Mouse (Mus musculus): ENCODE measurements around the gene Hint2. TPM values are rescaled to one million over a fixed set of nuclear protein-coding genes. Genes with fewer than 3 reads are reported as not detected.

Gene Hint2
- polyA plus RNA-seq, 1 experiment from 2014 or later: 84.7 TPM

DNA sequence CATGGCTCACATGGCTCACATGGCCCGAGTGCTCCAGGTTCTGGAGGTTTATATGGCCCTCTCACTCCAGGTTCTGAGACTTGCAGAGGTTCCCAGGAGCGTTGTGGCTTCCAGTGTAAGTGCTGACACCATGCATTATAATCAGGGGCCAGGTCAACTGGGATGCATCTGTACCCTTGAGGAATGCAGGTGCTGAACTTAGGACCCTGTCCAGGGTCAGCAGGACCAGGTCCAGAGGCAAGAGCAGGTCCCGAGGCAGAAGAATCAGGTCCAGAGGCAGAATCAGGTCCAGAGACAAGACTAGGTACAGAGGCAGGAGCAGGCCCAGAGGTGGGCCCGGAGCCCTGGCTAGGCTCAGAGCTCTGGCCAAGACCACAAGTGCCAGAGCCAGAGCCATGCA is 3.5 kb downstream of the Hint2 start:
- Histone ChIP-seq H3K27ac (replicated peaks; ENCODE audit: low read depth, low read length) (no peak overlapping the region), H3K27me3 (ENCODE audit: control insufficient read depth, insufficient read depth, low read length) (no peaks in the 10 kb centered on the region), H3K4me2 (ENCODE audit: low read depth, low read length) (peak overlapping the region; percentile 43; the same call in 1 of the 2 replicates), H3K9ac (replicated peaks; ENCODE audit: low read length) (no peak overlapping the region; the same call in 1 of the 2 replicates), H3K4me3 (ENCODE audit: low read depth, low read length) (no peak overlapping the region), H3K4me1 (ENCODE audit: control insufficient read depth, insufficient read depth, low read length) (no peaks in the 10 kb centered on the region), H3K9me3 (replicated peaks; ENCODE audit: control insufficient read depth, low read length) (peaks cover 3% of the 10 kb centered on the region), H3K36me3 (replicated peaks; ENCODE audit: control insufficient read depth, insufficient read depth, low read depth, low read length) (peaks cover 4% of the 10 kb centered on the region)
- ATAC-seq (replicated peaks; ENCODE audit: insufficient number of reproducible peaks, low FRiP score, low TSS enrichment, low read depth) (no peak), DNase-seq (ENCODE audit: low spot score) (no peak)
- WGBS: 90% methylated on average over 4 of the region's 4 CpGs

DNA sequence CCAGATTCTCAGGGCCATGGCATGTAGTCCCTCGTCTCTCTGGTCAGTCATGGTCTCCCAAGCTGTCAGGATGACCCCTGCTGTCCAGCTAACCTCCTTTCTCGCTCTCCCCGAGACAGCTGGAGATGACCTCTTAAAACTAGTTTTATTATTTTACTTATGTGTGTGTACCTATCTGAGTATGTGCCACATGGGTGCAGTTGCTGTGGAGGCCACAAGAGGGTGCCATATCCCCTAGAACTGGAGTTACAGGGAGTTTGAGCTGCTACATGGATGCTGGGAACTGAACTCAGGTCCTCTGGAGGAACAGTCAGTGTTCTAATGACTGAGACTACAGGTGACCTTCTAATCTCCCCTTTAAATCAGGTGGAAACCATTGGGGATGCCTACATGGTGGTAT is 6.5 kb downstream of the Hint2 start:
- DNase-seq (ENCODE audit: low spot score) (no peak), ATAC-seq (replicated peaks; ENCODE audit: insufficient number of reproducible peaks, low FRiP score, low TSS enrichment, low read depth) (no peak)
- WGBS: 93% methylated on average over 3 of the region's 3 CpGs
- Histone ChIP-seq H3K4me3 (ENCODE audit: low read depth, low read length) (no peak overlapping the region), H3K4me2 (ENCODE audit: low read depth, low read length) (no peak overlapping the region), H3K9me3 (replicated peaks; ENCODE audit: control insufficient read depth, low read length) (peaks cover 3% of the 10 kb centered on the region), H3K36me3 (replicated peaks; ENCODE audit: control insufficient read depth, insufficient read depth, low read depth, low read length) (peaks cover 4% of the 10 kb centered on the region), H3K27me3 (ENCODE audit: control insufficient read depth, insufficient read depth, low read length) (no peaks in the 10 kb centered on the region), H3K27ac (replicated peaks; ENCODE audit: low read depth, low read length) (no peak overlapping the region), H3K9ac (replicated peaks; ENCODE audit: low read length) (no peak overlapping the region), H3K4me1 (ENCODE audit: control insufficient read depth, insufficient read depth, low read length) (no peaks in the 10 kb centered on the region)

DNA sequence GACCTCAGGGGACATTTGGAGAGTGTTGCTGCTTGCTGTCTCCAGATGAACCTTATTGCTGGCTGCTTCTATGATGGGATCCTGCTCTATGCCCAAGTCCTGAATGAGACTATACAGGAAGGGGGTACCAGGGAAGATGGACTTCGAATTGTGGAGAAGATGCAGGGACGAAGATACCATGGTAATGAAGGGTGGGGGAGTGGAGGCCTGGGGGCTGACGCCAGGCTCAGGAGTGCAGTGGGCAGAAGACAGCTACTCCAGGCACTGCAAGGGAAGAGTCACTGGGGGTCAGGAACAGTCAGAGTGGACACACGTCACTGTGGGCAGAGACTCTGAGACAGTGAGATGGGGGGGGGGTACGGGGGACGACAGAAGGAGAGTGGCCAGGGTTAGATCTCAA is 15.8 kb downstream of the Hint2 start:
- no peak overlapping the region for H3K4me3 ChIP-seq (ENCODE audit: low read depth, low read length)
- no peaks in the 10 kb centered on the region for H3K9me3 ChIP-seq (replicated peaks; ENCODE audit: control insufficient read depth, low read length)

DNA sequence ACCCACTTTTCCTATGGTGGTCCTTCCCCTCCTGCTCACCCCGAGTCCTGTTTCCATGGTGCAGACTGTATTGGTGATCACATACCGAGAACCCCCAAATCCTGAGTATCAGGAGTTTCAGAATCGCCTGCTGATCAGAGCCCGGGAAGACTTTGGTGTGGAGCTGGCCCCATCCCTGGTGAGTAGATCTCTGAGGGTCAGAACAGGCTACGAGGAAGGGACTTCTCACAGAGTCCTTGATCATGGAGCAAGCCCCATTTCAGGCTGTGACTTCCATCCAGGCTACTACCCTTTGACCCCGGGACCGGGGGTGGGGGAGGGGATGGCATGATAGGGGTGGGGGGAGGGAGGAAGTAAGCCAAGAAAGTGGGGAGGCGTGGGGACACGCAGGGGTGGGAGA is 16.2 kb downstream of the Hint2 start:
- Histone ChIP-seq H3K4me3 (ENCODE audit: low read depth, low read length) (no peak overlapping the region), H3K4me1 (ENCODE audit: control insufficient read depth, insufficient read depth, low read length) (no peaks in the 10 kb centered on the region), H3K9me3 (replicated peaks; ENCODE audit: control insufficient read depth, low read length) (no peaks in the 10 kb centered on the region), H3K27me3 (ENCODE audit: control insufficient read depth, insufficient read depth, low read length) (no peaks in the 10 kb centered on the region), H3K27ac (replicated peaks; ENCODE audit: low read depth, low read length) (no peak overlapping the region), H3K9ac (replicated peaks; ENCODE audit: low read length) (no peak overlapping the region), H3K36me3 (replicated peaks; ENCODE audit: control insufficient read depth, insufficient read depth, low read depth, low read length) (no peaks in the 10 kb centered on the region), H3K4me2 (ENCODE audit: low read depth, low read length) (no peak overlapping the region)
- DNase-seq (ENCODE audit: low spot score) (no peak), ATAC-seq (replicated peaks; ENCODE audit: insufficient number of reproducible peaks, low FRiP score, low TSS enrichment, low read depth) (no peak)
- WGBS: 60% methylated on average over 9 of the region's 9 CpGs

More for the DNA sequence above, 15.8 kb downstream of the Hint2 start:
- 81% methylated on average over 6 of the region's 6 CpGs for WGBS
- Histone ChIP-seq H3K4me2 (ENCODE audit: low read depth, low read length) (no peak overlapping the region), H3K36me3 (replicated peaks; ENCODE audit: control insufficient read depth, insufficient read depth, low read depth, low read length) (no peaks in the 10 kb centered on the region), H3K4me1 (ENCODE audit: control insufficient read depth, insufficient read depth, low read length) (no peaks in the 10 kb centered on the region), H3K9ac (replicated peaks; ENCODE audit: low read length) (no peak overlapping the region), H3K27me3 (ENCODE audit: control insufficient read depth, insufficient read depth, low read length) (no peaks in the 10 kb centered on the region), H3K27ac (replicated peaks; ENCODE audit: low read depth, low read length) (no peak overlapping the region)
- ATAC-seq (replicated peaks; ENCODE audit: insufficient number of reproducible peaks, low FRiP score, low TSS enrichment, low read depth) (no peak), DNase-seq (ENCODE audit: low spot score) (no peak)

DNA sequence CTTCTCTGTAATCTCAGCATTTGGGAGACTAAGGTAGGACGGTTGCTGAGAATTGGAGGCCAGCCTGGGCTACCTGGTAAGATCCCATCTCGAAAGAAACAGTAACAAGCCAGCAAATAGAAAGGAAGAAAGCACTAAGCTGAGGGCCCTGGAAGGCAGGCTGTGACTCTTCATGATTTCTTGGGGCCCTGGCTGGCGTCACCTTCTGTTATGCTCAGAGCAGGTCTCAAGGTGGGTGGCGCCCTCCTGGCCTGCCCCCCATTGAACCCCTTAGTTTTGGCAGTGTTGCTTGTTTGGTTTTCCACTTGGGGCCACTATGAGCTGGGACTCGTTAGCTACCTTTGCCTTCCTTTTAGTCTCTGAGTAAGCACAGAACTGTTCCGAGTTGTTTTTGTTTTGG is 19.5 kb downstream of the Hint2 start:
- no peak for ATAC-seq (replicated peaks; ENCODE audit: insufficient number of reproducible peaks, low FRiP score, low TSS enrichment, low read depth)
- WGBS: 67% methylated on average over 6 of the region's 6 CpGs
- DNase-seq (ENCODE audit: low spot score): no peak
- Histone ChIP-seq H3K9ac (replicated peaks; ENCODE audit: low read length) (no peak overlapping the region), H3K9me3 (replicated peaks; ENCODE audit: control insufficient read depth, low read length) (no peaks in the 10 kb centered on the region), H3K36me3 (replicated peaks; ENCODE audit: control insufficient read depth, insufficient read depth, low read depth, low read length) (no peaks in the 10 kb centered on the region), H3K4me1 (ENCODE audit: control insufficient read depth, insufficient read depth, low read length) (peaks cover 6% of the 10 kb centered on the region; the same call in 1 of the 2 replicates), H3K4me3 (ENCODE audit: low read depth, low read length) (no peak overlapping the region), H3K4me2 (ENCODE audit: low read depth, low read length) (no peak overlapping the region), H3K27me3 (ENCODE audit: control insufficient read depth, insufficient read depth, low read length) (no peaks in the 10 kb centered on the region; the same call in 1 of the 2 replicates), H3K27ac (replicated peaks; ENCODE audit: low read depth, low read length) (no peak overlapping the region)

DNA sequence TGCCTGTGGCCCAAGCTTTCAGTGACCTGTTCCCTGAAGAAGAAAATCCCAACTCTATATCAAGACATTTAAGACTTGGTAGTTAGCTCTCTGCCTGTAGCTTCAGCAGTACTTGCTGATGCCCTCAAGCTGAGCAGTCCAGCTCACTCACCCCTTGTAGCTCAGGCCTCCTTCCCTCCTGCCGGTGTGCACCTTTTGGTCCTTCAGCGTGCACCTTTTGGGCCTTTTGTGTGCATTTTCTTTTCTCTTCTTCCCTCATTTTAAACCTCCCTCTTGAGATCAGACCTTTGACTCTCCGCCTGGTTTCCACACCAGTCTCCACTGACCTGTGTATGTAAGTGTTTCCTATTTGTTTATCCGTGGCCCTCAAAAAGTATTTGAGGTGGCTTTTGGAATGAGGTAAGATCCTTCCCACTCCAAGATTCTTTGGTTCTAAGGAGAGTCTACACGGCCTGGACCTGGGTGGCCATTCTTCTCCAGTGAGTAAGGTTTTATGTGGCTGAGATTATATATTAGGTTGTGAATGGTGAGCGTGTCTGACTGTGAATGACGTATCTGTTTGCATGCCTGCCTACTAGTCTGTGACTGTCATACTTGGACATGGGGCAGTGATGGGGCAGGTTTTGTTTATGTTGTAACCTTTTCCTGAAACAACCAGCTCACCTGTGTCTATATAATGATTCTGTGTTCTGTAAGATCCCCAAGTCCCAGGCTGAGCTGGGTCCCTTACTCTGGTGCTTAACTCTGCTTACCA is 21.5 kb downstream of the Hint2 start:
- H3K27ac ChIP-seq (replicated peaks; ENCODE audit: low read depth, low read length): no peak overlapping the region
- no peak for ATAC-seq (replicated peaks; ENCODE audit: insufficient number of reproducible peaks, low FRiP score, low TSS enrichment, low read depth)
- H3K27me3 ChIP-seq (ENCODE audit: control insufficient read depth, insufficient read depth, low read length): no peaks in the 10 kb centered on the region; the same call in 1 of the 2 replicates
- no peaks in the 10 kb centered on the region for H3K36me3 ChIP-seq (replicated peaks; ENCODE audit: control insufficient read depth, insufficient read depth, low read depth, low read length)
- peaks cover 9% of the 10 kb centered on the region; the same call in 1 of the 2 replicates for H3K4me1 ChIP-seq (ENCODE audit: control insufficient read depth, insufficient read depth, low read length)
- 84% methylated on average over 7 of the region's 7 CpGs for WGBS
- no peak overlapping the region for H3K9ac ChIP-seq (replicated peaks; ENCODE audit: low read length)
- no peak overlapping the region for H3K4me3 ChIP-seq (ENCODE audit: low read depth, low read length)
- no peak for DNase-seq (ENCODE audit: low spot score)
- no peaks in the 10 kb centered on the region for H3K9me3 ChIP-seq (replicated peaks; ENCODE audit: control insufficient read depth, low read length)
- H3K4me2 ChIP-seq (ENCODE audit: low read depth, low read length): no peak overlapping the region

DNA sequence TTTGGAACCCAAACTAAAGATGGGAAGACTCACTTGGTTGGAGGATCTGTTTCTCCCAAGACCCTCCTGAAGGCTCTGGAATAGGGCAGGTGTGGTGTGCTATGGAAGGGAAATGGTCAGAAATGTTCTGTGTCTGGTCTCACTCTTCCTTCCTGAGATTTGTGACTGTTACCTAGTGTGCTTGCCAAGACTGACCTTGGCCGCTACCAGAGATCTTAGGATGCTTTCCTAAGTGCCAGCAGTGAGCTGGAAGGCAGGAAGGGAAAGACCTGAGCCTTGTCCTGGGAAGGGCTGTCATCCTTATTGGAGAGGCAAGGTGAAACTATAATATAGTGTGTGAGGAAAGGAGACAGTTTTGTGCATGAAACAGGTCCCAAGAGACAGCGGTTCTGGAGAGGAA is 22.5 kb downstream of the Hint2 start:
- no peak for DNase-seq (ENCODE audit: low spot score)
- H3K27me3 ChIP-seq (ENCODE audit: control insufficient read depth, insufficient read depth, low read length): no peaks in the 10 kb centered on the region; the same call in 1 of the 2 replicates
- no peaks in the 10 kb centered on the region for H3K36me3 ChIP-seq (replicated peaks; ENCODE audit: control insufficient read depth, insufficient read depth, low read depth, low read length)
- peaks cover 9% of the 10 kb centered on the region; the same call in 1 of the 2 replicates for H3K4me1 ChIP-seq (ENCODE audit: control insufficient read depth, insufficient read depth, low read length)
- H3K9ac ChIP-seq (replicated peaks; ENCODE audit: low read length): no peak overlapping the region
- H3K9me3 ChIP-seq (replicated peaks; ENCODE audit: control insufficient read depth, low read length): no peaks in the 10 kb centered on the region
- no peak overlapping the region for H3K27ac ChIP-seq (replicated peaks; ENCODE audit: low read depth, low read length)
- WGBS: 94% methylated on average over 2 of the region's 2 CpGs
- H3K4me3 ChIP-seq (ENCODE audit: low read depth, low read length): no peak overlapping the region
- no peak for ATAC-seq (replicated peaks; ENCODE audit: insufficient number of reproducible peaks, low FRiP score, low TSS enrichment, low read depth)
- no peak overlapping the region for H3K4me2 ChIP-seq (ENCODE audit: low read depth, low read length)

DNA sequence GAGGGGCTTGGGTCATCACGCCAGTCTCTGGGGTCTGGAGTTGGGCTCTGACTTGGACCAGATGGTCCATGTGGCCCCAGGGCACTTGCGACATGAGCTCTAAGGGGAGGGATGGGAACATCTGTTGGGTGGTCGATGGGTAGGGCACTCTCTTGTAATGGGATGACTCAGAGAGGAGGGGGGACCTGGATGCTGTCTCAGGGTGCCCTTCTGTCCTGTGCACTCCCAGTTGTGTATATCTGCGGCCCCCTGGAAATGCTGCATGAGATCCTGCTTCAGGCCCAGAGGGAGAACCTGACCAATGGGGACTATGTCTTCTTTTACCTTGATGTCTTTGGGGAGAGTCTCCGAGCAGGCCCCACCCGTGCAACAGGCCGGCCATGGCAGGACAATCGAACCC is 23.0 kb downstream of the Hint2 start:
- no peak overlapping the region for H3K9ac ChIP-seq (replicated peaks; ENCODE audit: low read length)
- H3K9me3 ChIP-seq (replicated peaks; ENCODE audit: control insufficient read depth, low read length): no peaks in the 10 kb centered on the region
- no peaks in the 10 kb centered on the region; the same call in 1 of the 2 replicates for H3K27me3 ChIP-seq (ENCODE audit: control insufficient read depth, insufficient read depth, low read length)
- H3K27ac ChIP-seq (replicated peaks; ENCODE audit: low read depth, low read length): no peak overlapping the region
- ATAC-seq (replicated peaks; ENCODE audit: insufficient number of reproducible peaks, low FRiP score, low TSS enrichment, low read depth): no peak
- H3K4me2 ChIP-seq (ENCODE audit: low read depth, low read length): no peak overlapping the region; the same call in 1 of the 2 replicates
- DNase-seq (ENCODE audit: low spot score): no peak
- 79% methylated on average over 8 of the region's 8 CpGs for WGBS
- H3K4me1 ChIP-seq (ENCODE audit: control insufficient read depth, insufficient read depth, low read length): peaks cover 9% of the 10 kb centered on the region; the same call in 1 of the 2 replicates
- no peaks in the 10 kb centered on the region for H3K36me3 ChIP-seq (replicated peaks; ENCODE audit: control insufficient read depth, insufficient read depth, low read depth, low read length)
- H3K4me3 ChIP-seq (ENCODE audit: low read depth, low read length): no peak overlapping the region

Data from embryonic facial prominence, embryonic 11.5 days (tissue).